Mouse (Mus musculus) midbrain, embryonic 14.5 days (tissue): ENCODE results near the gene Gpr156. TPM values are rescaled to one million over a fixed set of nuclear protein-coding genes. Genes with fewer than 3 reads are reported as not detected.

Source experiments
- ATAC-seq: fragments of 200-750 bp; cut with Nextera tagmentation; 2 replicates; pipeline ENCODE4 v1.8.0; 2017; ENCODE audit warnings: moderate number of reproducible peaks, moderate library complexity; ENCODE audit not compliant: low FRiP score, low TSS enrichment
- DNase-seq: peaks from one replicate; pipeline ENCODE4 v3.0.0-alpha.2; 2015
- H3K27ac ChIP-seq: fragments of 300-500 bp; sonication (generic); replicated peaks from 2 replicates; pipeline ENCODE4 v1.5.1; 2014; ENCODE audit warnings: mild to moderate bottlenecking, low read depth, low read length, moderate library complexity
- H3K27me3 ChIP-seq: fragments of 300-500 bp; sonication (generic); 2 replicates; pipeline ENCODE4 v1.6.1; 2014; ENCODE audit warnings: low read length, control low read depth, mixed read lengths; ENCODE audit not compliant: control insufficient read depth, insufficient read depth
- H3K36me3 ChIP-seq: fragments of 300-500 bp; sonication (generic); 2 replicates; pipeline ENCODE4 v1.6.1; 2014; ENCODE audit warnings: low read length, control low read depth; ENCODE audit not compliant: control insufficient read depth, insufficient read depth
- H3K4me1 ChIP-seq: fragments of 300-500 bp; sonication (generic); 2 replicates; pipeline ENCODE4 v1.6.1; 2014; ENCODE audit warnings: mild to moderate bottlenecking, antibody characterized with exemption, low read length, control low read depth; ENCODE audit not compliant: control insufficient read depth, insufficient read depth
- H3K4me2 ChIP-seq: fragments of 300-500 bp; sonication (generic); 2 replicates; pipeline ENCODE4 v1.6.1; 2014; ENCODE audit warnings: mild to moderate bottlenecking, low read length, moderate library complexity
- H3K4me3 ChIP-seq: fragments of 300-500 bp; sonication (generic); replicated peaks from 2 replicates; pipeline ENCODE4 v1.5.1; 2014; ENCODE audit warnings: low read depth, low read length
- H3K9ac ChIP-seq: fragments of 300-500 bp; sonication (generic); replicated peaks from 2 replicates; pipeline ENCODE4 v1.6.1; 2014; ENCODE audit warnings: mild to moderate bottlenecking, low read length, moderate library complexity
- H3K9me3 ChIP-seq: fragments of 300-500 bp; sonication (generic); 2 replicates; pipeline ENCODE4 v1.6.1; 2016; ENCODE audit warnings: low read length, control low read depth, mixed read lengths; ENCODE audit not compliant: control insufficient read depth
- WGBS: fragments of 180-500 bp; shearing (Covaris S2); extraction: QIAGEN DNeasy Blood & Tissue Kit; methylation state at CpG from one replicate; pipeline ENCODE4 v1.1.7; 2014; 5-methylcytosine and 5-hydroxymethylcytosine counted together
- polyA plus RNA-seq: library from polyadenylated mRNA; unstranded; fragments of >200 nt; fragmentation: Nextera tagmentation; extraction: Ambion mirVana; gene quantifications from 2 replicates; pipeline ENCODE4 v1.2.1, GENCODE M21; 2014

Gpr156 gene
- polyA plus RNA-seq, 1 experiment from 2014 or later, result 7.6 TPM

DNA sequence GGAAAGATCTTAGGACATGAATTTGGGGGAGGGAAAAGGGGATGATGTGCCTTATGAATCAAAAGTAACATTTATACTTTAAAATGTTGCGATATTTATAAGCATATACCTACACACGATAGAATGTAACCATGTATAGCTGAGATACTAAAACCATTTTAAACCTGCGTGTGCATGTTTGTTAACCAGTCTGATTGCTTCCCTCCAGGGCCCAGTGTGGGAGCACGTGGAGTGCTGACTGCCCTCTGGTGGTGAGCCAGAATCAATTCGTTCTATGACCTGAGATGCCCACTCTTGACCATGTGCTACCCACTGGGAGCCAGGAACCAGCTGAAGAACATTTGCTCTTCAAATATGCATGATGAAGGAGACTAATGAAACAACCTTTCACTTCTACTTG, 30.9 kb downstream of the Gpr156 start:
- no peaks in the 10 kb centered on the region for H3K36me3 ChIP-seq
- H3K9ac ChIP-seq, result no peak overlapping the region
- no peak overlapping the region for H3K4me3 ChIP-seq
- no peaks in the 10 kb centered on the region for H3K27me3 ChIP-seq
- H3K4me1 ChIP-seq, result peaks cover 7% of the 10 kb centered on the region; the same call in 1 of the 2 replicates
- H3K9me3 ChIP-seq, result no peaks in the 10 kb centered on the region
- DNase-seq, result peak; percentile 78
- ATAC-seq, result peak; percentile 58; the same call in 1 of the 2 replicates
- no peak overlapping the region for H3K4me2 ChIP-seq
- H3K27ac ChIP-seq, result no peak overlapping the region
- 40% methylated on average over 5 of the region's 5 CpGs for WGBS

DNA sequence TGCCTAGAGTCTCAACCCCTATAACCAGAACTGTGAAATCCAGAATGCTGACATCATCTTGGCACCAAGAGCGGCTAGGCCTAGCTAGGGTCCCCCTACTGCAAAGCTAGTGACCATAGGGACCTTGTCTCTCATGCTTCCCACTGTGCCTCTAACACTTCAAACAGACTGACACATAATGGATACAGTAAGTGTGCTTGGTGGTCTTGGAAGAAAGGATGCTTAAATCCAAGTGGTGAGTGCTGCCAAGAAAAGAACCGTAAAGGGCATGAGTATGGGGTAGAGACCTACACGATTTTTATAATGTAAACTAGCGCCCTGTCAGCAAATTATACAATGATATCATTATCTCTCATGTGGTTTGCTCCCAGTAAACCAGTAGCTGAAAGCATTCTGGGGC, 32.1 kb downstream of the Gpr156 start:
- DNase-seq, result no peak
- H3K27me3 ChIP-seq, result no peaks in the 10 kb centered on the region
- H3K9me3 ChIP-seq, result no peaks in the 10 kb centered on the region
- H3K27ac ChIP-seq, result no peak overlapping the region
- 92% methylated on average over 4 of the region's 4 CpGs for WGBS
- H3K4me3 ChIP-seq, result no peak overlapping the region
- H3K36me3 ChIP-seq, result no peaks in the 10 kb centered on the region
- no peak overlapping the region for H3K4me2 ChIP-seq
- H3K4me1 ChIP-seq, result peaks cover 3% of the 10 kb centered on the region; the same call in 1 of the 2 replicates
- no peak for ATAC-seq
- no peak overlapping the region for H3K9ac ChIP-seq

DNA sequence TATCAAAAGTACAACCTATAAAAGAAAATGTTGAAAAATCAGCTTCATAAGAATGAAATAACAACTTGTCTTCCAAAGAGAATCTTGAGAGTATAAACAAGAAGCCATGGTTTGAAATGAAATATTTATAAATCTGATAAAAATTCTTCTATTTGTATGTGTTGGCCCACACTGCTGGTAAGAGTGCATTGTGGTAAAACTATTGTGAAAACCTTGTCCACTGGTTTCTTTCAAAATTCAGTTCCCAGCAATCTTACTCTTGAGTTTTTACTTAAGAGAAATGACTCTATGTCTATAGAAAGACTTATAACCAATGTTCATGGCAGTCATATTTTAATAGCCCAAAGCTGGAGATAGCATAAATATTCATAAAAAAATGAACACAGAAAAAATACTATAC, 34.9 kb downstream of the Gpr156 start:
- Histone ChIP-seq H3K4me2 (no peak overlapping the region), H3K27me3 (no peaks in the 10 kb centered on the region), H3K9ac (no peak overlapping the region), H3K36me3 (no peaks in the 10 kb centered on the region), H3K9me3 (no peaks in the 10 kb centered on the region), H3K4me3 (no peak overlapping the region), H3K27ac (no peak overlapping the region), H3K4me1 (peaks cover 13% of the 10 kb centered on the region)
- ATAC-seq (no peak), DNase-seq (no peak)

DNA sequence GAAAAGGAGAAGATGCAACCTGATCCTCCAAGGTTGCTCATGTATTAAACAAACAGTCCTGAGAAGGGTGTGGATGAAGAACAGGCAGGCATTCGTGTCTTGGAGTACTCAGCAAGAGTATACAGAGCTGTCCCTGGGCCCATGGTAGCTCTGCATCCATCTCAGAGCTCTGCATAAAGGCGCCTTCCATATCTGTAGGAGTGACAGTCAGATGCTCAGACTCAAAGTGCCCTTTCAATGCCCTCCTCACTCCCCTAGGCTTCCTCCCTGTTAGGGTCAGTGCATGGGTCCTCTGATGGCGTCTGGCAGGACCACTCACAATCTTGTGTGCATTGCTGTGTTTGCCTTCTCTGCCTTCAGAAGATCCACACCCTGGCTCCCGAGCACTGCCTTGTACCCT, 36.9 kb downstream of the Gpr156 start:
- 75% methylated on average over 4 of the region's 4 CpGs for WGBS
- H3K9ac ChIP-seq, result no peak overlapping the region
- peak overlapping the region; percentile 63; the same call in 1 of the 2 replicates for H3K27ac ChIP-seq
- ATAC-seq (no peak), DNase-seq (no peak)
- no peaks in the 10 kb centered on the region for H3K36me3 ChIP-seq
- H3K4me3 ChIP-seq, result no peak overlapping the region
- no peaks in the 10 kb centered on the region for H3K9me3 ChIP-seq
- no peak overlapping the region for H3K4me2 ChIP-seq
- peaks cover 26% of the 10 kb centered on the region for H3K4me1 ChIP-seq
- no peaks in the 10 kb centered on the region for H3K27me3 ChIP-seq

DNA sequence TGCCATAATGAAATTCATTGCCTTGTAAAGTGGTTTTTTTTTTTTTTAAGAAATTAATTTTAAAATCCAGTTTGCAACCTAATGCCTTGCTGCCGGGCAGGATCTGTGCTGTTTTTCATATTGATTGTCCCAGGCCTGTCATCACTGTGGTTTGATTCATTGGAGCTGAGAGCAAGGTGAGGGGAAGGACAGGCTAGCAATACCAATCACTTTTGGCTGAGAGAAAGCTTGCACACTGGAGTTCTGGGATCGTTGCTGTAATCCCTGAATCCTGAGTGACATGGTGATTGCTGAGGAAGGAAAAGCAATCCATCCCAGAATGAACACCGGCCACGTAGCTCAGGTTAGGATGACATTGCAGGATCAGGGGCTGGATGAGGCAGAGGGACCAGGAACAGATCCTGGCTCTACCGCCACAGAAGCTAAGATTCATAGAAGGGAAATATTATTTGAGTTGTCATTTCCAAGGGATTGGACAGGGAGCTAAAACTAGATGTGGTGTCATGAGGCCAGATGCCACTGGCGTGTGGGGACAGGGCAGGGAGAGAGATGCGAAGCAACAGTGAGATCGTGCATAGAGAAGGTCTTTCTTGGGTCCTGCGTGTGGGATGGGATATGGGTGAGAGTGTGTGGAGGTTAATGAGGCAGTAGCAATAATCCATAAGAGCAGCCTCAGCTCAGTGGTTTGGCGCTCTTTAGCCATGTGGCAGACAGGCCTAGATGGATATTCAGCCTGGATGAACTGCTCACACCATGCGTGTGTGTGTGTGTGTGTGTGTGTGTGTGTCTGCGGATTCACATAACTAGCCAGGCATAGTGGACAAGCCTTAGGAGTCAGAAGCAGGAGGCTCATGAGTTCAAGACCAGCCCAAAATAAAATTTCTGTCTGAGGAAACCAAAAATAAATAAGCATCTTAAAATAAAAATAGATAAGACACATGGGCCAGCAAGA, 38.0 kb downstream of the Gpr156 start:
- peak; percentile 46 for DNase-seq
- no peak for ATAC-seq

DNA sequence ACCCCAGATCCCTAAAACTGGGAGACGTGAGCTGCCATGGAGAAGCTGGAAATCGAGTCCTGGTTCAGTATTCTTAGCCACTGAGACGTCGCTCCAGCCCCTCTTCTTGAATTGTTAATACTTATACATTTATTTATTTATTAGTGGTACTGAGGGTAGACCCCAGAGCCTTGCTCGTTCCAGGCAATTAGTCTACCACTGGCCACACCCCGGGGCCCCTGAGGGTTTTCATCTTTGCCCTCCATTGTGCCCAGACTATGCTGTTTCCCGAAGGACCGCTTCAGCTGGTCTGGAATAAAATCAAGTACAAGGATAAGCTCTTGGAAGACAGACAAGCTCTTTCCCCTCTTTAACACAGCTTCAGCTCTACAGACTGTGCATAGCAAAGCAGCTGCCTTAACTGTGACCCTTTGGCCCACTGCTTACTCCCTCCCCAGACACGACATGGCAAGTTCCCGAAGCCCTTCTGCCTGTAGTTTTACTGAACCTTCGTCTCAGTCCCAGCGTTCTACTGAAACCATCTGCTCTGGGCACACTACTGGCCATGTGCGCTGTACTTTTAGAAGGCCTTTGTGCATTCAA, 39.1 kb downstream of the Gpr156 start:
- ATAC-seq (peak; percentile 53; the same call in 1 of the 2 replicates), DNase-seq (peak; percentile 47)
- Histone ChIP-seq H3K9me3 (no peaks in the 10 kb centered on the region), H3K4me3 (no peak overlapping the region), H3K27ac (peak overlapping the region; percentile 53; the same call in 1 of the 2 replicates), H3K36me3 (no peaks in the 10 kb centered on the region), H3K27me3 (no peaks in the 10 kb centered on the region), H3K9ac (no peak overlapping the region), H3K4me2 (no peak overlapping the region), H3K4me1 (peaks cover 26% of the 10 kb centered on the region)
- 46% methylated on average over 13 of the region's 13 CpGs for WGBS

More for the DNA sequence above, 38.0 kb downstream of the Gpr156 start:
- no peak overlapping the region for H3K9ac ChIP-seq
- peak overlapping the region; percentile 55 for H3K27ac ChIP-seq
- H3K36me3 ChIP-seq, result no peaks in the 10 kb centered on the region
- no peaks in the 10 kb centered on the region for H3K9me3 ChIP-seq
- H3K27me3 ChIP-seq, result no peaks in the 10 kb centered on the region
- H3K4me3 ChIP-seq, result no peak overlapping the region
- peaks cover 26% of the 10 kb centered on the region for H3K4me1 ChIP-seq
- WGBS, result 72% methylated on average over 12 of the region's 12 CpGs
- no peak overlapping the region for H3K4me2 ChIP-seq

DNA sequence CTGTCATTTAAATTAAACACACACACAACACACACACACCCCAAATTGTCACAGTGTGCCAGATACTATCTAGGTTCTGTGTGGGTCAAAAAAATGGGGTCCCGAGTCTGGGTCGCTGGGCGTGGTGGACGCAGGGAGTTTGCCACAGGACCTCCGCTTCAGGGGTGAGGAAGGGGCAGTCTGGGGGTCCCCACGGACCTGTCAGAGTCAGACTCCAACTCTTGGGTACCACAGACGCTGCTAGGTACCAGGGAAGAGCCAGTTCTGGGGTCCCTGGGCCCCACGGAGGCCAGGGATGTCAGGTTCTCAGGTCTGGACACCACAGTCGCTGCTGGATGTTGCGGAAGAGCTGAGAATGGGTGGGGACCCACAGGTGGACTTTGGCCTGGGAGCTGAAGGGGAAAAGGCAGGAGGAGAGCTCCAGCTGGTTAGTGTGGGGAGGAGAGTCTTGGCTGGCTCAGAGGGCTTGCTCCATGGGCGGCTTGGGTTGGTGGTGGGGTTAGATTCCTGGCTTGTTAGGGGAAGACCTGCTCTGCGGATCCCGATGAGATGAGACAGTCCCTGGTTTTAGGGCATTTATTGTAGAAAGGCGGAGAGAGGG, 39.9 kb downstream of the Gpr156 start:
- ATAC-seq (no peak), DNase-seq (no peak)
- Histone ChIP-seq H3K27ac (peak overlapping the region; percentile 53; the same call in 1 of the 2 replicates), H3K4me2 (no peak overlapping the region), H3K4me1 (peaks cover 26% of the 10 kb centered on the region), H3K36me3 (no peaks in the 10 kb centered on the region), H3K9ac (no peak overlapping the region), H3K27me3 (no peaks in the 10 kb centered on the region), H3K9me3 (no peaks in the 10 kb centered on the region), H3K4me3 (no peak overlapping the region)
- 87% methylated on average over 14 of the region's 14 CpGs for WGBS

DNA sequence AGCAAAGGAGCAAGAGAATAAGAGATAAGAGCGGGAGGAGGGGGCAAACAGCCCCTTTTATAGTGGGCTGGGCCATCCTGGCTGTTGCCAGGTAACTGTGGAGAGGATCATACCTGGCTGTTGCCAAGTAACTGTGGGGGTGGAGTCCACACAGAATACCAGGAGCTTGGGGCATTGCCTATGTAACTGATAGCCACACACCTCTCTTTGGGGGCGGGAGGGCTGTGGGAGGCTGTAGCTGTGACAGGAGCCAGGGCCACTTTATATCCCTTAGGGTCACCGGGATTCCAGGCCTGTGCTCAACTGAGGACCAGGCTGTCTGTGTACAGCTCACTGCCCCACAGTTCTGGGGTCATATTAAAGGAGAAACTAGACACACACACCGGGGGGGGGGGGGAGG, 40.5 kb downstream of the Gpr156 start:
- Histone ChIP-seq H3K27me3 (no peaks in the 10 kb centered on the region), H3K4me2 (no peak overlapping the region), H3K27ac (no peak overlapping the region), H3K36me3 (no peaks in the 10 kb centered on the region), H3K4me1 (peaks cover 26% of the 10 kb centered on the region), H3K4me3 (no peak overlapping the region), H3K9me3 (no peaks in the 10 kb centered on the region), H3K9ac (no peak overlapping the region)
- ATAC-seq, result no peak
- DNase-seq, result no peak
- 66% methylated on average over 4 of the region's 4 CpGs for WGBS
